Mouse (Mus musculus) layer of hippocampus, postnatal 36 days (tissue): ENCODE measurements around the gene Flrt3. TPM values are rescaled to one million over a fixed set of nuclear protein-coding genes. Genes with fewer than 3 reads are reported as not detected.

Experiments
- DNase-seq, 2 experiments: peaks; one replicate each; pipeline ENCODE4 v3.0.0; 2022
- total RNA-seq, 2 experiments: library from RNA; stranded (reverse); gene quantifications; 2 replicates each; pipeline ENCODE4 v1.2.3; 2021

Flrt3 gene
- 10 to 100 TPM; 36.6 to 40.6 TPM for total RNA-seq

GRCm38 (mm10) chr2:140670963-140671702 is at the start of gene Flrt3:
Gene Flrt3, minus strand, starts transcription at chr2:140671469.
- peak; percentile 85 to 88 for DNase-seq

GRCm38 (mm10) chr2:140717407-140717806 is 46.1 kb upstream of the Flrt3 start:
- DNase-seq, result no peak

DNA sequence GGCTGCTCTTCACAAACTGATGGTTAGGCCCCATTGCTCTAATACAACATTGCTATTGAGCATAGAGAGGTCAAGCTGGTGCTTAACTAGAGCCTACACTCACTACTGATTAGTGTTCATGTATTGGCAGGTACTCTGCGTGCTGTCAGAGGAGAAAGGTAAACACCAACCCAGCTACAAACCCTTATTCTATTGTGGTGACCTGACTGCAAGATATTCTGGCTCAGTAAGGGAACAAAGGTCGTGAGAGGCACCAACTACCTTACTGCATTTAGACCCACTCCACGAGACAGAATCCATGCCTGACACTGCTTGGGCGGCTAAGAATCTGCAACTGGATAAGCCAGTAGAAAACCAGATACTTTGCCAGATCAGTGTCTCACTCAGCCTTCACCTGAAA is 44.6 kb upstream of the Flrt3 start:
- no peak for DNase-seq

DNA sequence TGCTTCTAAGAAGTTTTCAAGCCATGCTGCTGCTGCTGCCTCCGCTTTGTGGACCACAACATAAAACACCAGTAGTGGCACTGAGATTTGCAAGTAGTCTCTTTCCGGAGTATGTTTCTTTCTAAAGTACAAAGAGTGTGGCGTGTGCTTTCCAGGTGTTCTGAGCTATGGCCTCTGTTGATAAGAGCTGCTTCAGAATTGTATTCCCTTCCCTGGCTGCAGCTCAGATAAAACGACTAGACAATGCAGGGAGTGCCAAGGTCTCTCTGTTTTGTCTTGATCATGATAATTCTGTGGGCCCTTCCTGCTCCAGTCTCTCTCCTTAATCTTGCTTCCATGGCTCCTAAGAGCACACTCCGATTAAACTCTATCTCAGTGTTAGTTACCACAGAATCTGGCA is 36.3 kb upstream of the Flrt3 start:
- no peak for DNase-seq

DNA sequence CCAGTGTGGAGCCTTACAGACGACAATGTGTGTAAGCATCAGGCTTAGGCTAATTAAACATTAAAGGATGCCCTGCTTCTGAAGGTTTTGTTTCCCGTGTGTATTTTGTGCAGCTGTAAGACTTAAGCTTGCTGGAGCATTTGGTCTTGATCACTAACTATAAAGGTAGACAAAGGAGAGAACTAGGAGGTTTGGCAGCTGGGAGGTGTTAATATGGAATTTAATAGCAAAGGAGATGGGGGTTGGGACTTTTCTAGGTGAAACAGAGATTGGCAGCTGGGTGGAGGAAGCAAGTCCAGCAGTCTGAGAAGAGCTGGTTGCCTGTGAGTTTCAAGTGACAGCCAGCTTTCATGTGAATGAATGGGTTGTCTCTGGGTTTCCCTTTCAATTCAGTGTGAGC is 34.0 kb upstream of the Flrt3 start:
- no peak for DNase-seq

- DNase-seq, result no peak
Measured at GRCm38 (mm10) chr2:140704146-140704545, 32.9 kb upstream of the Flrt3 start.

- DNase-seq, result no peak
Measured at GRCm38 (mm10) chr2:140703377-140703776, 32.1 kb upstream of the Flrt3 start.

DNA sequence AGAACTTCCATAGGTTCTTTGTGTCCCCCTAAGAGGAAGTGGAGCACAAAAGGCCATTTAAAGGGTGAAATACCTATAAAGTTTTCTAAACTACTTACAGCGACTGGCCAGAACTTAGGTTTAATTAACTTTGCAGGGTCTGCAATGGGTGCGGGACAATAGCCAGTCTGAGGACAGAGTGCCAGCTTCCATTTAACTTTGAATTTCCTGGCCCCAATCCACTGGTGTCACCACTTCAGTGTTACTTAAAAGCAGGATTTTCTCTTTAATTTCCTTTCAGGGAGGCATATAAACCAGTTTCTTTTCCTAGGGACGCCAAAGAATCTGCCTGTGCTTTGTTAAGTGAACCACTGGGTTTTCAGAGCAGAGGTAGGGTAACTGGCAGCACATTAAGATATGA is 27.3 kb upstream of the Flrt3 start:
- DNase-seq, result no peak

GRCm38 (mm10) chr2:140693845-140694244 is 22.6 kb upstream of the Flrt3 start:
- no peak for DNase-seq

- no peak for DNase-seq
Measured at GRCm38 (mm10) chr2:140692461-140692860, 21.2 kb upstream of the Flrt3 start.

GRCm38 (mm10) chr2:140691403-140691802 is 20.1 kb upstream of the Flrt3 start:
- DNase-seq, result no peak

- DNase-seq, result no peak
Measured at GRCm38 (mm10) chr2:140690906-140691305, 19.6 kb upstream of the Flrt3 start.

DNA sequence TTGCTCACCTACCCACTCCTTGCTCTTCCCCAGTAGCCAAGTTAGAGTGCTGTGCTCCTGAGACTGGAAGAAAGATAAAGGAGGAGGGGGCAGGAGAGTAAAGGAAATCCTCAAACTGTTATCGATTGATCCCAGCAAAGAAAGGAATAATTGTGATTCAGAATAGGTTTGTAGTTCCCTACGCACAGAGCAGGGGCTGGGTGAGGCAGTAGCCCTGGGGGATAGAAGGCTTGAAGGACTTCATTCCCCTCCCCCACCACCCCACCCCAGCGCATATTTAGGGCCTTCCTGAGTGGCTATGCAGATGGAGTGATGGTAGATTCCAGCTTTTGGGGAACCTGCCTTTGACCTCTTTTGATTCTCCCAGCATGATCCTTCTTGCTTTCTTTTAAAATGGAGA is 5.5 kb upstream of the Flrt3 start:
- DNase-seq, result no peak

DNA sequence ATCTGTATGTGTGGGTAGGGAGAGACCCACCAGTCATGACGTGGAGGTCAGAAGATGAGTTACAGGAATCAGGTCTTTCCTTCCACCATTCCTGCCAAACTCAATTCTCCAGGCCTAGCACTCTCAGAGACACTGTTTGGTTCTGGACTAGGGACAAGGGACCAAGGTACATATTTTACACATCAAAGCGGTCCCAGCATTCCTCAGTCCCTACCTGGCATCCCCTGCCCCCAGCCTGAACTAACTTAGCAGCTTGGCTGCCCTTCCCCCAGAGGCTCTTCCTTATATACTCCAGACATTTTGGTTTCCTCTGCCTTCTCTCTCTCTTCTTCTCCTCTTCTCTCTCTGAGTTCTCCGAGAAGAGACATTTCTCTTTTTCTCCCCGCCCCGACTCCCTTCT is 2.2 kb upstream of the Flrt3 start:
- DNase-seq, result no peak

GRCm38 (mm10) chr2:140670457-140670856 is 812 bp downstream of the Flrt3 start:
- DNase-seq, result peak; percentile 66 to 68

GRCm38 (mm10) chr2:140669786-140670185 is 1.5 kb downstream of the Flrt3 start:
- DNase-seq, result no peak

DNA sequence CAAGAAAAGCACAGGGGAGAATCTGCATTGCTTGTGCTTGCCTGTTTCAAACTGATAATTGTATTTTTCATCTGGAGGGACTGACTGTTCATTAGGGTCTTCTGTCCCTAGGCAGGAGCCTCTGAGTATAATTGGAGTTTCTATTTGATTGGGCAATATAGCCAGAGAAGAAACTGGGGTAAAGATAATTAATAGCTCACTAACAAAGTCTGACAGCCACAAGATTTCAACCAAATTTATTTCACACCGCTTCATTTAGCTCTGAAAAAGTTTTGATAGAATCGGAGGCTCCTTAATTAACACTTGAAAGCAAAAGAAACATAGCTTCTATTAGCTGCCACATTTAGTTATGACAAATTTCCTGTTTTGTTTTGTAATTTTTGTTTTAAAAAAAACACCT is 2.2 kb downstream of the Flrt3 start:
- DNase-seq, result no peak

DNA sequence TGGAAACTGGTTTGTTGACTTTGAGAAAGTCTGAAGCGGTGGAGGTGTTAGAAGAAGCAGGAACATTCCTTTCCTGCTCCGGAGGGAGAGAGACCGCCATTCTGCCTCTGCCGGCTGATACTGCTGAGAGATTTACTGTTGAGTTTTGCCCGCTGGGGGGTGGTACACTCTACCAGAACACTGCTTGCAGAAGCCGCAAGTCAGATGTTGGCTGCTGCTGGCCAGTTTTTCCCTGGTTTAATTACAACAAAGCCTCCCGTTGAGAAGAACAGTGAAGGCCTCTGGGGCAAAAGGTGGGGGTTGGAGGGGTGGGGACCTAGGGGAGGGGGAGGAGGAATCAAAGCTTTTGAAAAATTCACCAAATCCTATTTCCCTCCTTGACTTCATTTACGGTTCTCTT is 3.0 kb downstream of the Flrt3 start:
- DNase-seq, result peak; percentile 74 to 78

DNA sequence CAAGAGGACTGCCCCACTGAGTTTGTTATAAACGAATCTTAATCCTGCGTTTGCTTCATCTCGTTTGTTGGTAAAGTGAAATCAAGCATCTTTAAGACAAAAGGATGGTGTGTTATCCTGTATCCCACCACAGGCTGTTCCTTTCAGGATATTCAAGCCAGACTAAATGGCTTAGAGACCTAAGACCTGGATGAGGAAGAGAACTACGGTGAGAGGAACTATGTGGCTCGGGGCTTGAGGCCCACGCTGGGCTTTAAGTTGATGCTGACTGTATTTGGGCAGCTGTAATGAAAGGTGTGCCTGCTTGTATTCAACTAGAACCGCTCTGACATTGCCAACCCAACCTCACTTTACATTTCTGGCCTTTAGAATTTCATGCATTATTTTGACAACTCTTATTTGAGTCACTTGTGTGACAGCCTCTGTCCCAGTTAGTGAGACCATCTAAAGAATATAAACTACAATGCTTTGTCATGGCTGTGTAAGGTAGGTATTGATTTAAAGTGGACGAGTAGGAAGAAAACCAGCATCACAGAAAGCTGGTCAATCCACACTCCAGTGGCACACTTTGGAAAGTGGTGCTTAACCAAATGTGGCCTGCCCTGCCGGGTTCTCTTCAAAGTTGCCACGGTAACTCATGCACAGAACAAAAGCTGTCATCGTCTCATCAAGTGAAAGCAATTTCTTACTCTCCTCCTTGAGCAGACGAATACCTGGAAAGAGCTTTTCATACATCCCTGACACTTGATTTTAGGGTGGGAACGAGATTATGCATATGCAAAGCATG is 3.8 kb downstream of the Flrt3 start:
- DNase-seq, result no peak

GRCm38 (mm10) chr2:140666846-140667245 is 4.4 kb downstream of the Flrt3 start:
- no peak for DNase-seq

DNA sequence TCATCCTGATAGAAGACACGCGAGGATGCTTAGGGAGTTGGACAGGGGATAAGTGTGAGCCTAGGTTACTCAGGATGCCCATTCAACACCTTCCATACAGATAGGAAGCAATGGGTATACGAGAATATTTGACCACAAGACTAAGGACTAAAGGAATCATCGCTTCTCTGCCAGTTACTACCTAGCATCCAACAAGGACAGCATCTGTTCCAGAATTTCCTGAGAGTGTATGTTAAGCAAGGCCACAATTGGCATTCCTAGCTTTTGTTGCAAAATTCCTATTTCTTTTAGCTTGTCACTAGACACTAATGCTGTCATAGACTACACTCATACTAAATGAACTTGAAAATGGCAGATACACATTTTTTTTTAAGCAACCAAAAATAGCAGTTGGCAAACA is 6.9 kb downstream of the Flrt3 start:
- no peak for DNase-seq

DNA sequence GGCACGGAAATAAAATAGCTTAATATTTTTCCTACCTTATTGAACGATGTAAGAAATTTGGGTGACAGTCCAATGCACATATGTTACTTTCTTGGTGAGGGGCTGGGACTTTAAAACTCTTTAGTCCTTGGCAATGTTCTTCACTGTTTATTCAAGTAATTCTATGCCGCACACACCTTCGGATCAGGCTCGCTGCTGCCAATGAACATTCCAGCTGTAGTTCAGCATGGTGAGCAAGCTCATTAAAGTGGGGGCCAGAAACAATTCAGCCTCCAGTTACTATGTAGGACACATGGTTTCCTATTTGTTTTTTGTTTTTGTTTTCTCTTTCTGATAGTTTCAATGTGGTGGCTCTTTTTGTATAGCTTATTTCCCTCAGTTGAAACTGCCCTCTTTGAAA is 8.6 kb downstream of the Flrt3 start:
- no peak for DNase-seq

DNA sequence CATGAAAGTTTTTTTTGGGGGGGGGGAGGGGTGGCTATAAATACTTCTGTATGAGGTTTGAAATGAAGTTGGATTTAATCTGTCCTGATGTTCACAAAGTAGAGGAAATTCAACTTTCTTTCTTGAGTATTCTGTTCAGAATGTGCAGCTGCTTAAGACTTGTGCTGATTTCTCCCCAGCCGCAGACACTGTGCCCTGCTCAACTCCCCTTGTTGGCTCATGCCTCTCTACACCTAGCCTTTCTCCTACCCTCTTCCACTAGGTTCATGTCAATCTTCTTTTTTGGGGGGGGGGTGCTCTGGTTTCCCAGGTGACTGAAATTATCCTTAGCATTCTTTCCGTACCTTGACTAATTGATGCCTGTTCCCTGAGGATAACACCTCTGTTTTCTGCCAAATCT is 17.3 kb downstream of the Flrt3 start:
- DNase-seq, result no peak

DNA sequence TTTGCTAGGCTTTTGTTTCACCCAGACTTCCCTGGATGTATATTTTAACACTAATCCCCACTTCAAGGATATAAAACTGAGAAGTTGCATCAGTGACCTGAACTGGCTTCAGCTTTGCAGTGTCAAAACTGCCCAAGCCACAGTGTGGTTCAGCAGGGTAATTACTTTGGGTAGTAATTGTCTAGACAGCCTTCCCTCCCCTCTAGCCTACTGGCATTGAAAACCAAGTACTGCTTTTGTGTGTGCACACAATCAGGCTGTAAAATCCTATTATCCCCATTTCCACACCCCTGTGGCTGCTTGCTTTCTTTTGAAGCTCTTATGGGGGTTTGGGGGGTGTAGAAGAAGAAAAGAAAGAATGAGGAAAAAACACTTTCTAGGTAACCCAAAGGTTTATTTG is 17.8 kb downstream of the Flrt3 start:
- no peak for DNase-seq
